Mouse (Mus musculus): ENCODE measurements around the gene Adcy4. TPM values are rescaled to one million over a fixed set of nuclear protein-coding genes. Genes with fewer than 3 reads are reported as not detected.

Adcy4 gene
- 9.6 TPM for polyA plus RNA-seq (2014; fragmentation: Illumina TruSeq; extraction: RNeasy Lipid Tissue Mini Kit (QIAGEN cat#74804); ENCODE audit: low read depth, low replicate concordance)

GRCm38 (mm10) chr14:55783958-55784235, at the start of gene Adcy4:
TSS of gene Adcy4 (minus strand) at chr14:55784095.

GRCm38 (mm10) chr14:55822991-55823762, 39.3 kb upstream of the Adcy4 start, which contains the start of gene Nfatc4:
TSS of gene Nfatc4 (plus strand) at chr14:55823144.

GRCm38 (mm10) chr14:55788256-55789050, 4.6 kb upstream of the Adcy4 start, which contains the start of gene Ripk3:
TSS of gene Ripk3 (minus strand) at chr14:55788865.

GRCm38 (mm10) chr14:55765696-55766095, 18.2 kb downstream of the Adcy4 start, which contains the start of gene Ltb4r1:
TSS of gene Ltb4r1 (plus strand) at chr14:55765962.

GRCm38 (mm10) chr14:55761163-55761562, 22.7 kb downstream of the Adcy4 start, which contains the start of gene Ltb4r2:
TSS of gene Ltb4r2 (plus strand) at chr14:55761428.

GRCm38 (mm10) chr14:55758363-55758784, 25.5 kb downstream of the Adcy4 start, which contains the start of gene Cideb:
TSS of gene Cideb (minus strand) at chr14:55758458.

GRCm38 (mm10) chr14:55745180-55745860, 38.6 kb downstream of the Adcy4 start, which contains the start of the genes Dhrs1 and Nop9:
TSS of gene Dhrs1 (minus strand) at chr14:55745690.
TSS of gene Nop9 (plus strand) at chr14:55745693.

GRCm38 (mm10) chr14:55721700-55722437, 62.0 kb downstream of the Adcy4 start, which contains the start of gene Rabggta:
TSS of gene Rabggta (minus strand) at chr14:55722263.

Other genes starting within 250 kb of the Adcy4 start
- 33.9 TPM for gene Pck2, start 243.8 kb downstream of the Adcy4 start, polyA plus RNA-seq (2014; fragmentation: Illumina TruSeq; extraction: RNeasy Lipid Tissue Mini Kit (QIAGEN cat#74804); ENCODE audit: low read depth, low replicate concordance)
- 139 TPM for gene Dcaf11, start 224.1 kb downstream of the Adcy4 start, polyA plus RNA-seq (2014; fragmentation: Illumina TruSeq; extraction: RNeasy Lipid Tissue Mini Kit (QIAGEN cat#74804); ENCODE audit: low read depth, low replicate concordance)
- 1.9 TPM for gene A730061H03Rik, start 223.7 kb downstream of the Adcy4 start, polyA plus RNA-seq (2014; fragmentation: Illumina TruSeq; extraction: RNeasy Lipid Tissue Mini Kit (QIAGEN cat#74804); ENCODE audit: low read depth, low replicate concordance)
- gene Fitm1, start 208.5 kb downstream of the Adcy4 start, polyA plus RNA-seq (2014; fragmentation: Illumina TruSeq; extraction: RNeasy Lipid Tissue Mini Kit (QIAGEN cat#74804); ENCODE audit: low read depth, low replicate concordance): 0.46 TPM
- 110 TPM for gene Psme1, start 206.0 kb downstream of the Adcy4 start, polyA plus RNA-seq (2014; fragmentation: Illumina TruSeq; extraction: RNeasy Lipid Tissue Mini Kit (QIAGEN cat#74804); ENCODE audit: low read depth, low replicate concordance)
- 40.1 TPM for gene Emc9, start 198.8 kb downstream of the Adcy4 start, polyA plus RNA-seq (2014; fragmentation: Illumina TruSeq; extraction: RNeasy Lipid Tissue Mini Kit (QIAGEN cat#74804); ENCODE audit: low read depth, low replicate concordance)
- gene Psme2, start 193.0 kb downstream of the Adcy4 start, polyA plus RNA-seq (2014; fragmentation: Illumina TruSeq; extraction: RNeasy Lipid Tissue Mini Kit (QIAGEN cat#74804); ENCODE audit: low read depth, low replicate concordance): 153 TPM
- gene Rnf31, start 192.4 kb downstream of the Adcy4 start, polyA plus RNA-seq (2014; fragmentation: Illumina TruSeq; extraction: RNeasy Lipid Tissue Mini Kit (QIAGEN cat#74804); ENCODE audit: low read depth, low replicate concordance): 20.2 TPM
- gene Irf9, start 180.5 kb downstream of the Adcy4 start, polyA plus RNA-seq (2014; fragmentation: Illumina TruSeq; extraction: RNeasy Lipid Tissue Mini Kit (QIAGEN cat#74804); ENCODE audit: low read depth, low replicate concordance): 46.8 TPM
- 25.8 TPM for gene Rec8, start 166.1 kb downstream of the Adcy4 start, polyA plus RNA-seq (2014; fragmentation: Illumina TruSeq; extraction: RNeasy Lipid Tissue Mini Kit (QIAGEN cat#74804); ENCODE audit: low read depth, low replicate concordance)
- gene Ipo4, start 148.1 kb downstream of the Adcy4 start, polyA plus RNA-seq (2014; fragmentation: Illumina TruSeq; extraction: RNeasy Lipid Tissue Mini Kit (QIAGEN cat#74804); ENCODE audit: low read depth, low replicate concordance): 45.8 TPM
- 0.86 TPM for gene Gm49378, start 146.2 kb downstream of the Adcy4 start, polyA plus RNA-seq (2014; fragmentation: Illumina TruSeq; extraction: RNeasy Lipid Tissue Mini Kit (QIAGEN cat#74804); ENCODE audit: low read depth, low replicate concordance)
- 96.9 TPM for gene Tm9sf1, start 140.3 kb downstream of the Adcy4 start, polyA plus RNA-seq (2014; fragmentation: Illumina TruSeq; extraction: RNeasy Lipid Tissue Mini Kit (QIAGEN cat#74804); ENCODE audit: low read depth, low replicate concordance)
- gene Tssk4, start 133.9 kb downstream of the Adcy4 start, polyA plus RNA-seq (2014; fragmentation: Illumina TruSeq; extraction: RNeasy Lipid Tissue Mini Kit (QIAGEN cat#74804); ENCODE audit: low read depth, low replicate concordance): 5.4 TPM
- gene Mdp1, start 123.6 kb downstream of the Adcy4 start, polyA plus RNA-seq (2014; fragmentation: Illumina TruSeq; extraction: RNeasy Lipid Tissue Mini Kit (QIAGEN cat#74804); ENCODE audit: low read depth, low replicate concordance): 46.3 TPM
- 25.4 TPM for gene Gmpr2, start 112.2 kb downstream of the Adcy4 start, polyA plus RNA-seq (2014; fragmentation: Illumina TruSeq; extraction: RNeasy Lipid Tissue Mini Kit (QIAGEN cat#74804); ENCODE audit: low read depth, low replicate concordance)
- gene Nedd8, start 112.0 kb downstream of the Adcy4 start, polyA plus RNA-seq (2014; fragmentation: Illumina TruSeq; extraction: RNeasy Lipid Tissue Mini Kit (QIAGEN cat#74804); ENCODE audit: low read depth, low replicate concordance): 186 TPM
- gene Tinf2, start 102.3 kb downstream of the Adcy4 start, polyA plus RNA-seq (2014; fragmentation: Illumina TruSeq; extraction: RNeasy Lipid Tissue Mini Kit (QIAGEN cat#74804); ENCODE audit: low read depth, low replicate concordance): 14.4 TPM
- gene Tgm1, start 70.2 kb downstream of the Adcy4 start, polyA plus RNA-seq (2014; fragmentation: Illumina TruSeq; extraction: RNeasy Lipid Tissue Mini Kit (QIAGEN cat#74804); ENCODE audit: low read depth, low replicate concordance): 2.5 TPM
- 28.8 TPM for gene Rabggta, start 61.8 kb downstream of the Adcy4 start, polyA plus RNA-seq (2014; fragmentation: Illumina TruSeq; extraction: RNeasy Lipid Tissue Mini Kit (QIAGEN cat#74804); ENCODE audit: low read depth, low replicate concordance)
- gene Dhrs1, start 38.4 kb downstream of the Adcy4 start, polyA plus RNA-seq (2014; fragmentation: Illumina TruSeq; extraction: RNeasy Lipid Tissue Mini Kit (QIAGEN cat#74804); ENCODE audit: low read depth, low replicate concordance): 77.8 TPM
- gene Nop9, start 38.4 kb downstream of the Adcy4 start, polyA plus RNA-seq (2014; fragmentation: Illumina TruSeq; extraction: RNeasy Lipid Tissue Mini Kit (QIAGEN cat#74804); ENCODE audit: low read depth, low replicate concordance): 15.5 TPM
- gene Cideb, start 25.6 kb downstream of the Adcy4 start, polyA plus RNA-seq (2014; fragmentation: Illumina TruSeq; extraction: RNeasy Lipid Tissue Mini Kit (QIAGEN cat#74804); ENCODE audit: low read depth, low replicate concordance): 5.3 TPM
- gene Ltb4r2, start 22.7 kb downstream of the Adcy4 start, polyA plus RNA-seq (2014; fragmentation: Illumina TruSeq; extraction: RNeasy Lipid Tissue Mini Kit (QIAGEN cat#74804); ENCODE audit: low read depth, low replicate concordance): 0.77 TPM
- gene Ltb4r1, start 18.1 kb downstream of the Adcy4 start, polyA plus RNA-seq (2014; fragmentation: Illumina TruSeq; extraction: RNeasy Lipid Tissue Mini Kit (QIAGEN cat#74804); ENCODE audit: low read depth, low replicate concordance): 2.9 TPM
- 3.7 TPM for gene Ripk3, start 4.8 kb upstream of the Adcy4 start, polyA plus RNA-seq (2014; fragmentation: Illumina TruSeq; extraction: RNeasy Lipid Tissue Mini Kit (QIAGEN cat#74804); ENCODE audit: low read depth, low replicate concordance)
- 8.8 TPM for gene Nfatc4, start 39.0 kb upstream of the Adcy4 start, polyA plus RNA-seq (2014; fragmentation: Illumina TruSeq; extraction: RNeasy Lipid Tissue Mini Kit (QIAGEN cat#74804); ENCODE audit: low read depth, low replicate concordance)
- gene Nynrin, start 69.9 kb upstream of the Adcy4 start, polyA plus RNA-seq (2014; fragmentation: Illumina TruSeq; extraction: RNeasy Lipid Tissue Mini Kit (QIAGEN cat#74804); ENCODE audit: low read depth, low replicate concordance): 4.7 TPM
- gene Cbln3, start 100.3 kb upstream of the Adcy4 start, polyA plus RNA-seq (2014; fragmentation: Illumina TruSeq; extraction: RNeasy Lipid Tissue Mini Kit (QIAGEN cat#74804); ENCODE audit: low read depth, low replicate concordance): 0.21 TPM
- 19.3 TPM for gene Khnyn, start 100.9 kb upstream of the Adcy4 start, polyA plus RNA-seq (2014; fragmentation: Illumina TruSeq; extraction: RNeasy Lipid Tissue Mini Kit (QIAGEN cat#74804); ENCODE audit: low read depth, low replicate concordance)
- gene Sdr39u1, start 116.2 kb upstream of the Adcy4 start, polyA plus RNA-seq (2014; fragmentation: Illumina TruSeq; extraction: RNeasy Lipid Tissue Mini Kit (QIAGEN cat#74804); ENCODE audit: low read depth, low replicate concordance): 52.9 TPM
- 7.3 TPM for gene Cma1, start 160.6 kb upstream of the Adcy4 start, polyA plus RNA-seq (2014; fragmentation: Illumina TruSeq; extraction: RNeasy Lipid Tissue Mini Kit (QIAGEN cat#74804); ENCODE audit: low read depth, low replicate concordance)
- not detected for gene Cma2, start 166.9 kb upstream of the Adcy4 start, polyA plus RNA-seq (2014; fragmentation: Illumina TruSeq; extraction: RNeasy Lipid Tissue Mini Kit (QIAGEN cat#74804); ENCODE audit: low read depth, low replicate concordance)
- gene Mcpt1, start 233.9 kb upstream of the Adcy4 start, polyA plus RNA-seq (2014; fragmentation: Illumina TruSeq; extraction: RNeasy Lipid Tissue Mini Kit (QIAGEN cat#74804); ENCODE audit: low read depth, low replicate concordance): not detected
- gene Mcpt9, start 246.4 kb upstream of the Adcy4 start, polyA plus RNA-seq (2014; fragmentation: Illumina TruSeq; extraction: RNeasy Lipid Tissue Mini Kit (QIAGEN cat#74804); ENCODE audit: low read depth, low replicate concordance): not detected